Mouse (Mus musculus) heart, adult 2 months (tissue): ENCODE data around the gene Kirrel2.

Source experiments
- CTCF ChIP-seq: fragments of 200-600 bp; IDR thresholded peaks from 2 replicates; pipeline ENCODE4 v1.8.1; 2022; ENCODE audit warnings: antibody characterized with exemption, mild to moderate bottlenecking, moderate library complexity
- EP300 ChIP-seq: fragments of 200-500 bp; IDR thresholded peaks from 2 replicates; pipeline ENCODE4 v1.6.1; 2011; ENCODE audit warnings: low read depth, low read length, control low read depth; ENCODE audit not compliant: insufficient read depth
- POLR2A ChIP-seq: fragments of 200-500 bp; IDR thresholded peaks from 2 replicates; pipeline ENCODE4 v1.6.1; 2011; ENCODE audit warnings: mild to moderate bottlenecking, low read depth, low read length, control low read depth; ENCODE audit not compliant: insufficient read depth

- TF ChIP-seq CTCF (no peak), EP300 (no peak), POLR2A (no peak)
Observed at GRCm38 (mm10) chr7:30493401-30493931, 36.0 kb upstream of the Kirrel2 start, which contains the start of gene Prodh2.
